Mouse (Mus musculus): ENCODE data around the gene Sox15. TPM values are rescaled to one million over a fixed set of nuclear protein-coding genes. Genes with fewer than 3 reads are reported as not detected.
A peak's percentile ranks its signal among the peaks of the same experiment; 100 is the strongest.
"Not testable (repeated sequence)": the region's sequence is repeated elsewhere in the genome, so short reads cannot be mapped to it uniquely, and the experiment has no call there.

Sox15 gene
- total RNA-seq, 2 experiments from 2014 or later: not detected

DNA sequence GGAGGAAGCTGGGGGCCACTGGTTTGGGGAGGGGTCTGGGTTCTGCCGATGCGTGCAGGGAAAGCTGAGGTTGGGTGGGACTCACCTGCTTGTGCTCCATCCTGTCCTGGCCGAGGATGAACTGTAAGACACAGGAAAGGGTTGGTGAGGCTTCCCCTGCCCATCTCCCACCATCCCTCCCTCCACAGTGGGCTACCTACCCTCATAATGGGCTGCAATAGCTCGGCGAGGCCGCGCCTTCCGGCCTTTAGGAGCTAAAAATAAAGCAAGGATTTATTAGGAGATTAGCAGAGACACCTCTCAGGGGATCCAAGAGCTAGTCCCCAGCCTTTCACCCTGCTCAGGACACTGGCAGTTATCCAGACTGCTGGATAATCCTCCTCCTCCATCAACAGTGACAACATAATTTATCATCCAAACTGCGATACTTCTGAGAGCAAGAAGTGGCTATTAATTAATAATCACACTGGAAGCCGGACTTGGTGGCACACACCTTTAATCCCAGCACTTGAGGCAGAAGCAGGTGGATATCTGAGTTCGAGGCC is 38.4 kb downstream of the Sox15 start:
- no peak for ATAC-seq (replicated peaks; ENCODE audit: low FRiP score, poor library complexity, severe bottlenecking)

DNA sequence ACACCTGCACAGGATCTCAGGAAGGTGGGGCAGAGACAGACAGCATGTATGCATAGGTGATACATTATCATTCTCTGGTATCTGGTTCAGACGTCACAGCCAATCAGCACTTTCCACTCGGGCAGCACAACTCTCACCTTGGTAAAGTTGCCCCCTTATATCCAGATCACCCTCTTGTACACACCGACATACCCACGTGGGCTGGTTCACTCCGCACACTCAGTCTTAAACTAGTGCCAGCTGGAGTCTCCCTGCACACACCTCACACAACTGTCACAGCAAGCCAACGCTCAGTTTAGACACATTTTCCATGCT is 39.9 kb downstream of the Sox15 start:
- no peak for ATAC-seq (replicated peaks; ENCODE audit: low FRiP score, poor library complexity, severe bottlenecking)

DNA sequence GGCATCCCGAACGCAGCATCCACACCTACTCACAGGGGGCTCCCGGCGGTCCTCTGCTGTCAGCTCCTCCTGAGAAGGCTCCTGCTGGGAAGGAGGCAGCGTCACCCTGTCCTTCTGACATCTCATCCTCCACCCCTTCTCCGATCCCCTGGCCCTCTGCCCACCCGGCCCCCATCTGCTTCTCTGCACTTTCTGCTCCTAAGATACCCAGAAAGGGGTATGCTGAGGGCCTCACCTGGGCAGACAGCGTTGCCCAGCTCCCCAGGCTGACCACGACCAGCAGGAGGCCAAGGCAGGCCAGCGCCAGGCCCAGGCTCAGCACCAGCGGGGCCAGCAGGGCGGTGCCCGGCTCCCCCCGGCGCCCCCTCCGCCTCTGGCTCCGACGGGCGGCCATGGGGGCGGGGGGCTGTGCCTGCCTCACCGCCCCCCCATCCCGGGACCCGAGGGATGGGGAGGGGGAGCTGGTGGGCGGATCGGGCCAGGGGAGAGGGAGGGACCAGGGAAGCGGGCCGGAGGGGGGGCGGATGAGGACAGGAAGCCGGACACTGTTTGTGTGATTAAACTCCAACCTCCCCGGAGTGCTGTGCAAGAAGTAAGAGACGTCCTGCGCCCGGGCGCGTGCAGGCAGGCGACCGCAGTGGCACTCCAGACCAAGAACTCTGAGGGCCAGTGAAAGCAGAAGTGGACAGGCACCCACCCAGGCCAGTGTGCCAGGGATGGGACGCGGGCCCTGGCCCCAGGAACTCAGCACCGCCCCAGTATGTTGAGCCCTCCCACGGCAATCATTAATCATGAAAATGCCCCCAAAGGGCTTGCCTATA is 40.5 kb downstream of the Sox15 start, which contains the start of the genes Tnfsf12 and Tnfsfm13:
Tnfsf12 (minus strand) TSS at position 489 of the 821 bp plus-strand sequence.
Tnfsfm13 (minus strand) TSS at position 738 of the 821 bp plus-strand sequence.
- no peak for ATAC-seq (replicated peaks; ENCODE audit: low FRiP score, poor library complexity, severe bottlenecking)

DNA sequence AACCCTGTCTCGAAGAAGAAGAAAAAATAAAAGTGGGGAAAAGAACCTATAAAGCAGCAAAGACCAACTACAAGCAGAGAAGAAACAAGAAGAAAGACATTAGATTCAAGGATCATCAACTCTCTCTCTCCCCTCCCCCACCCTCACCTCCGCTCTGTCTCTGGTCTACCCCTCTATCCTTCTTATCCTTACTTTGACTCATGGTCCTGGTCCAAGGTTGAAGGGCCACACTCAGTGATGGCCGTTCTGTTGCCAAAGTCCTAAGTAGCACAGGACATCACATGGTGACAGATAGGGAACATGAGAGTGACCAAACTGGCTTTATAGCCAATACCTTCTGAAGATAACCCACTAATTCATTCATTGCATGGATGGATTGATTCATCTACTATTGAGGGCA is 42.3 kb downstream of the Sox15 start:
- ATAC-seq (replicated peaks; ENCODE audit: low FRiP score, poor library complexity, severe bottlenecking): no peak

DNA sequence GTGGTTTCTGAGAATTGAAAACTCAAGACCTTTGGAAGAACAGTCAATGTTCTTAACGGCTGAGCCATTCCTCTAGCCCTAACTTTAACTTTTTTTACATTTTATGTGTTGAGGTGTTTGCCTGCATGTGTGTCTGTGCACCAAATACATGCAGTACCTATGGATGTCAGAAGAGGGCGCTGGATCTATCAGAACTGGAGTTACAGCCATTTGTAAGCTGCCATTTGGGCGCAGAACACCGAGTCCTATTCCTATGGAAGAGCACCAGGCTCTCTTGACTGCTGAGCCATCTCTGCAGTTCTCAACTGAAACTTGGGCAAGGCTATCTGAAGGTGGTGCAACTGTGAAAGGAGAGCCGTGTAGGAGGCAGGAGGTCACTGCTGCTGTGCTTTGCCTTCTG is 43.5 kb downstream of the Sox15 start:
- ATAC-seq (replicated peaks; ENCODE audit: low FRiP score, poor library complexity, severe bottlenecking): peak; percentile 41; the same call in 1 of the 2 replicates

DNA sequence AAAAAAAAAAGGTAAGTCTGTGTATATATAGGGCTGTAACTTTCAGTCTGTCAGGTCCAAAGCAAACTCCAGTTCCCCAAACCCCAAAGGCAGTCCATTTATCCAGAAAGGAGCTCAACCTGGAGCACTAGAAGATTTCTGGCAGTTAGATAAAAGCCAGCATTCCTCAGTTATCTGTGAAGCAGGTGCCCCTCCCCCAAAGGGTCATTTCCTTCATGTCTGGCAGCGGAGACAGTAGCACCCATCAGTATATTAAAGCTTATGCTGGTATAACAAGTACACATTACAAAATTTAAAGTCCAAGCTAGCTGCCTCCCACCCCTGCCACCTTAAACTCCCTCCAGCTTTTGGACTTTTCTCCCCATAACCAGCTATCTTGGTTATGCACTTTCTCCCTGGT is 44.5 kb downstream of the Sox15 start:
- no peak for ATAC-seq (replicated peaks; ENCODE audit: low FRiP score, poor library complexity, severe bottlenecking)

DNA sequence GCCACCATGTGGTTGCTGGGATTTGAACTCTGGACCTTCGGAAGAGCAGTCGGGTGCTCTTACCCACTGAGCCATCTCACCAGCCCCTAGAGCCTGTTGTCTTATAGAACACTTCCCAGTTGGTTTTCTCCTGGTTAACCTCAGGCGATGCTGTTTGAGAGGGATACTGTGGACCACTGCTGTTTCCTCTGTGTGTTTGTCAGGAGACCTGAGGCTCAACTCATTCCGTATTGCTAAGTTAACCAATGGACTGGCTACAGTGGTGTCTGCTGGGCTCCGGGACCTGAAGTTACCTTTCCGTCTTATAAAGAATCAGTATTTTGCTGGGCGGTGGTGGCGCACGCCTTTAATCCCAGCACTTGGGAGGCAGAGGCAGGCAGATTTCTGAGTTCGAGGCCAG is 47.8 kb downstream of the Sox15 start:
- not testable (repeated sequence) for ATAC-seq (replicated peaks; ENCODE audit: low FRiP score, poor library complexity, severe bottlenecking)

DNA sequence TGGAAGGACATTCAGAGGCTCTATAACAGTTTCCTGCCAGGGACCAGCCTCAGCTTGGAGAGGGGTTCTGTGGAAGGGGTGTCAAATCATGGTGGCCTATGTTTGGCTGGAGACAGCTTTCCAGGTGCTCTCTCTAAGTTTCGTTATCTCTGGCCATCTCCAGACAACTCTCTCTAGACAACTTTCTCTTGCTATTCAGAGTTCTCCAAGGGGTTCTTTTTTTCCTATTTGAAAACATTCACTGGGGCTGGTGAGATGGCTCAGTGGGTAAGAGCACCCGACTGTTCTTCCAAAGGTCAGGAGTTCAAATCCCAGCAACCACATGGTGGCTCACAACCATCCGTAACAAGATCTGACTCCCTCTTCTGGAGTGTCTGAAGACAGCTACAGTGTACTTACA is 48.3 kb downstream of the Sox15 start:
- ATAC-seq (replicated peaks; ENCODE audit: low FRiP score, poor library complexity, severe bottlenecking): not testable (repeated sequence)

DNA sequence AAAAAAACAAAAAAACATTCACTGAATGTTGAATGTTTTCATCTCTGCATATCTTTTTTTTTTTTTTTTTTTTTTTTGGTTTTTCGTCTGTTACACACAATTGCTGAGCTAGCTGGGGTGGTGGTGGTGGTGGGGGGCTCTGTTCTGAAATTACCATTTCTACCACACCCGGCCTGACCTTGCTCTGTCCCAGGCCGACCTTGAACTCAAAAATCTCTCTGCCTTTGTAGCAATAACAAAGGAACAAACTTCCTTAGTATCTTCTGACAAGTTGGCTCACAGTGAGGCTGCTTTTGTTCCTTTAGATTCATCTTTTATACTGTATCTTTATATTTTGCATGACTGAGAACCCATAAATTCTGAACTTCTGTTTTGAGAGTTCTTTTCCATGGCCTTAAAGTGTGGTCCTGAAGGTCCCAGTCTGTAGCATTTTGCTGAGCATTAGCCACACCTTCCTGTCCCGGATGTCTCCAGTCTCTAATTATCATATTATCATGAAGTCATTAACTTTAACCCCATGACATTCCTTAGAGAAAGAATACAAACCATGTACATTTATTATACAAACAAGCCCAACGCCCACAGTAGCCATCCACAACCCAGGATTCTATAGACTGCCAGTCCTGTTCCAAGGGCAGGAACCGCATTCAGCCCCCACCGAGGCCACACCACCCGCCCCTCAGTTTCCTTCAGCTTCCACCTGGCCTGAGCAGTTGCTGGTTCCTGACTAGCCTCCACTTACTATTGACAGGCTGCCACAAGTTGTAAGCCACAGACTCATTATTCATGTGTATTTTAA is 48.9 kb downstream of the Sox15 start:
- ATAC-seq (replicated peaks; ENCODE audit: low FRiP score, poor library complexity, severe bottlenecking): no peak

DNA sequence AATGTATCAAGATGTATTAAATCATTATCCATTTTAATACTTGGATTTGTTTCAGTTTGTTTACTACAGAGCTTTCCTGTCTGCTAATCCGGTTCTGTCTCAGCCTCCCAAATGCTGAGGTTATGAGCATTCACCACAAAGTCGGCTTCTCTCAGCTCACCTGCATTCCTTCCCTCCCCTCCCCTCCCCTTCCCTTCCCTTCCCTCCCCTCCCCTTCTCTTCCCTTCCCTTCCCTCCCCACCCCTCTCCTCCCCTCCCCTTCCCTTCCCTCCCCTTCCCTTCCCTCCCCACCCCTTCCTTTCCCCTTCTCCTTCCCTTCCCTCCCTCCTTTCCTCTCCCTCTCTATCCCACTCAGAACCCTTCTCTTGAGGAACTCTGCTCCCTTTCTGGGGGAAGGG is 49.5 kb downstream of the Sox15 start:
- no peak for ATAC-seq (replicated peaks; ENCODE audit: low FRiP score, poor library complexity, severe bottlenecking)

Other genes with a start within 250 kb of the Sox15 start
Only the 30 nearest of the 34 such genes appear.
- not detected in 2 replicates for gene Dnah2, start 106.2 kb upstream of the Sox15 start, total RNA-seq (2015; ENCODE audit: low replicate concordance)
- not detected in 2 replicates for gene Dnah2, start 106.2 kb upstream of the Sox15 start, total RNA-seq (2017; ENCODE audit: low replicate concordance)
- 1.2 TPM in 1 of 2 replicates, not detected in the other for gene Efnb3, start 95.1 kb upstream of the Sox15 start, total RNA-seq (2015; ENCODE audit: low replicate concordance)
- gene Efnb3, start 95.1 kb upstream of the Sox15 start, total RNA-seq (2017; ENCODE audit: low replicate concordance): 1.3 and 2.2 TPM in 2 replicates
- 18.4 and 21.3 TPM in 2 replicates for gene Wrap53, start 75.1 kb upstream of the Sox15 start, total RNA-seq (2015; ENCODE audit: low replicate concordance)
- gene Wrap53, start 75.1 kb upstream of the Sox15 start, total RNA-seq (2017; ENCODE audit: low replicate concordance): 7.7 and 8.9 TPM in 2 replicates
- 44.6 and 56.8 TPM in 2 replicates for gene Trp53, start 75.0 kb upstream of the Sox15 start, total RNA-seq (2015; ENCODE audit: low replicate concordance)
- gene Trp53, start 75.0 kb upstream of the Sox15 start, total RNA-seq (2017; ENCODE audit: low replicate concordance): 25.1 and 28.0 TPM in 2 replicates
- gene Atp1b2, start 49.4 kb upstream of the Sox15 start, total RNA-seq (2015; ENCODE audit: low replicate concordance): 10.6 and 24.0 TPM in 2 replicates
- 1.2 and 4.0 TPM in 2 replicates for gene Atp1b2, start 49.4 kb upstream of the Sox15 start, total RNA-seq (2017; ENCODE audit: low replicate concordance)
- not detected in 2 replicates for gene Shbg, start 37.4 kb upstream of the Sox15 start, total RNA-seq (2015; ENCODE audit: low replicate concordance)
- 0.51 TPM in 1 of 2 replicates, not detected in the other for gene Shbg, start 37.4 kb upstream of the Sox15 start, total RNA-seq (2017; ENCODE audit: low replicate concordance)
- not detected in 2 replicates for gene Sat2, start 33.3 kb upstream of the Sox15 start, total RNA-seq (2015; ENCODE audit: low replicate concordance)
- 0.70 TPM in 1 of 2 replicates, not detected in the other for gene Sat2, start 33.3 kb upstream of the Sox15 start, total RNA-seq (2017; ENCODE audit: low replicate concordance)
- 12.3 and 19.2 TPM in 2 replicates for gene Fxr2, start 22.3 kb upstream of the Sox15 start, total RNA-seq (2015; ENCODE audit: low replicate concordance)
- gene Fxr2, start 22.3 kb upstream of the Sox15 start, total RNA-seq (2017; ENCODE audit: low replicate concordance): 14.4 and 26.6 TPM in 2 replicates
- gene Mpdu1, start 7.3 kb downstream of the Sox15 start, total RNA-seq (2015; ENCODE audit: low replicate concordance): 2.9 and 15.6 TPM in 2 replicates
- 6.4 and 19.6 TPM in 2 replicates for gene Mpdu1, start 7.3 kb downstream of the Sox15 start, total RNA-seq (2017; ENCODE audit: low replicate concordance)
- gene Cd68, start 10.8 kb downstream of the Sox15 start, total RNA-seq (2015; ENCODE audit: low replicate concordance): 42.6 and 48.8 TPM in 2 replicates
- 20.9 and 44.4 TPM in 2 replicates for gene Cd68, start 10.8 kb downstream of the Sox15 start, total RNA-seq (2017; ENCODE audit: low replicate concordance)
- 177 and 204 TPM in 2 replicates for gene Eif4a1, start 17.1 kb downstream of the Sox15 start, total RNA-seq (2015; ENCODE audit: low replicate concordance)
- gene Eif4a1, start 17.1 kb downstream of the Sox15 start, total RNA-seq (2017; ENCODE audit: low replicate concordance): 163 and 169 TPM in 2 replicates
- 46.4 and 52.3 TPM in 2 replicates for gene Senp3, start 26.8 kb downstream of the Sox15 start, total RNA-seq (2015; ENCODE audit: low replicate concordance)
- gene Senp3, start 26.8 kb downstream of the Sox15 start, total RNA-seq (2017; ENCODE audit: low replicate concordance): 10.3 and 18.2 TPM in 2 replicates
- gene Tnfsf13, start 30.5 kb downstream of the Sox15 start, total RNA-seq (2015; ENCODE audit: low replicate concordance): 9.2 and 17.9 TPM in 2 replicates
- 0.28 and 7.8 TPM in 2 replicates for gene Tnfsf13, start 30.5 kb downstream of the Sox15 start, total RNA-seq (2017; ENCODE audit: low replicate concordance)
- 1.3 TPM in 1 of 2 replicates, not detected in the other for gene Tnfsf12, start 40.5 kb downstream of the Sox15 start, total RNA-seq (2015; ENCODE audit: low replicate concordance)
- 0.17 and 1.1 TPM in 2 replicates for gene Tnfsf12, start 40.5 kb downstream of the Sox15 start, total RNA-seq (2017; ENCODE audit: low replicate concordance)
- 0.38 and 4.8 TPM in 2 replicates for gene Tnfsfm13, start 40.8 kb downstream of the Sox15 start, total RNA-seq (2015; ENCODE audit: low replicate concordance)
- gene Tnfsfm13, start 40.8 kb downstream of the Sox15 start, total RNA-seq (2017; ENCODE audit: low replicate concordance): 2.8 and 5.2 TPM in 2 replicates
- 56.5 and 58.3 TPM in 2 replicates for gene Polr2a, start 103.3 kb downstream of the Sox15 start, total RNA-seq (2015; ENCODE audit: low replicate concordance)
- gene Polr2a, start 103.3 kb downstream of the Sox15 start, total RNA-seq (2017; ENCODE audit: low replicate concordance): 69.5 and 76.9 TPM in 2 replicates
- not detected in 2 replicates for gene Slc35g3, start 106.7 kb downstream of the Sox15 start, total RNA-seq (2015; ENCODE audit: low replicate concordance)
- not detected in 2 replicates for gene Slc35g3, start 106.7 kb downstream of the Sox15 start, total RNA-seq (2017; ENCODE audit: low replicate concordance)
- 1.7 and 1.9 TPM in 2 replicates for gene Zbtb4, start 110.6 kb downstream of the Sox15 start, total RNA-seq (2015; ENCODE audit: low replicate concordance)
- 0.94 and 2.4 TPM in 2 replicates for gene Zbtb4, start 110.6 kb downstream of the Sox15 start, total RNA-seq (2017; ENCODE audit: low replicate concordance)
- 4.0 TPM in 1 of 2 replicates, not detected in the other for gene Chrnb1, start 140.6 kb downstream of the Sox15 start, total RNA-seq (2015; ENCODE audit: low replicate concordance)
- gene Chrnb1, start 140.6 kb downstream of the Sox15 start, total RNA-seq (2017; ENCODE audit: low replicate concordance): 0.26 TPM in 1 of 2 replicates, not detected in the other
- not detected in 2 replicates for gene Fgf11, start 146.5 kb downstream of the Sox15 start, total RNA-seq (2015; ENCODE audit: low replicate concordance)
- gene Fgf11, start 146.5 kb downstream of the Sox15 start, total RNA-seq (2017; ENCODE audit: low replicate concordance): not detected in 2 replicates
- not detected in 2 replicates for gene Tmem102, start 150.3 kb downstream of the Sox15 start, total RNA-seq (2015; ENCODE audit: low replicate concordance)
- gene Tmem102, start 150.3 kb downstream of the Sox15 start, total RNA-seq (2017; ENCODE audit: low replicate concordance): not detected in 2 replicates
- gene Gm39566, start 160.0 kb downstream of the Sox15 start, total RNA-seq (2015; ENCODE audit: low replicate concordance): 0.42 TPM in 1 of 2 replicates, not detected in the other
- 0.14 TPM in 1 of 2 replicates, not detected in the other for gene Gm39566, start 160.0 kb downstream of the Sox15 start, total RNA-seq (2017; ENCODE audit: low replicate concordance)
- not detected in 2 replicates for gene Spem2, start 163.2 kb downstream of the Sox15 start, total RNA-seq (2015; ENCODE audit: low replicate concordance)
- gene Spem2, start 163.2 kb downstream of the Sox15 start, total RNA-seq (2017; ENCODE audit: low replicate concordance): not detected in 2 replicates
- not detected in 2 replicates for gene Spem1, start 166.9 kb downstream of the Sox15 start, total RNA-seq (2015; ENCODE audit: low replicate concordance)
- gene Spem1, start 166.9 kb downstream of the Sox15 start, total RNA-seq (2017; ENCODE audit: low replicate concordance): not detected in 2 replicates
- gene Nlgn2, start 182.5 kb downstream of the Sox15 start, total RNA-seq (2015; ENCODE audit: low replicate concordance): 0.19 and 0.42 TPM in 2 replicates
- 0.28 and 1.1 TPM in 2 replicates for gene Nlgn2, start 182.5 kb downstream of the Sox15 start, total RNA-seq (2017; ENCODE audit: low replicate concordance)
- 142 and 218 TPM in 2 replicates for gene Tmem256, start 183.2 kb downstream of the Sox15 start, total RNA-seq (2015; ENCODE audit: low replicate concordance)
- gene Tmem256, start 183.2 kb downstream of the Sox15 start, total RNA-seq (2017; ENCODE audit: low replicate concordance): 57.1 and 181 TPM in 2 replicates
- 12.5 and 17.6 TPM in 2 replicates for gene Plscr3, start 191.1 kb downstream of the Sox15 start, total RNA-seq (2015; ENCODE audit: low replicate concordance)
- gene Plscr3, start 191.1 kb downstream of the Sox15 start, total RNA-seq (2017; ENCODE audit: low replicate concordance): 5.9 and 11.4 TPM in 2 replicates
- gene Tnk1, start 203.4 kb downstream of the Sox15 start, total RNA-seq (2015; ENCODE audit: low replicate concordance): 15.5 and 19.6 TPM in 2 replicates
- 8.3 and 13.8 TPM in 2 replicates for gene Tnk1, start 203.4 kb downstream of the Sox15 start, total RNA-seq (2017; ENCODE audit: low replicate concordance)
- gene Tmem95, start 222.7 kb downstream of the Sox15 start, total RNA-seq (2015; ENCODE audit: low replicate concordance): not detected in 2 replicates
- gene Tmem95, start 222.7 kb downstream of the Sox15 start, total RNA-seq (2017; ENCODE audit: low replicate concordance): not detected in 2 replicates
- 1.3 and 2.1 TPM in 2 replicates for gene Kctd11, start 226.1 kb downstream of the Sox15 start, total RNA-seq (2015; ENCODE audit: low replicate concordance)
- gene Kctd11, start 226.1 kb downstream of the Sox15 start, total RNA-seq (2017; ENCODE audit: low replicate concordance): 0.42 and 0.77 TPM in 2 replicates

Data from erythroblast, adult 5-6 weeks (primary cell).